Mouse (Mus musculus): Measurements from ENCODE around the gene Prelid1. TPM values are rescaled to one million over a fixed set of nuclear protein-coding genes. Genes with fewer than 3 reads are reported as not detected.

Gene Prelid1
- polyA plus RNA-seq (2014; fragmentation: Illumina TruSeq; extraction: RNeasy Lipid Tissue Mini Kit (QIAGEN cat#74804); ENCODE audit: low read depth, low replicate concordance) = 161 TPM

GRCm38 (mm10) chr13:55319931-55320533 is at the start of gene Prelid1:
TSS of gene Prelid1 (plus strand) at chr13:55320500.

GRCm38 (mm10) chr13:55321434-55322129 is 1.3 kb downstream of the Prelid1 start, which contains the start of gene Rab24:
TSS of gene Rab24 (minus strand) at chr13:55321946.

GRCm38 (mm10) chr13:55329683-55330566 is 9.6 kb downstream of the Prelid1 start, which contains the start of gene Mxd3:
TSS of gene Mxd3 (minus strand) at chr13:55329823.

GRCm38 (mm10) chr13:55362453-55363060 is 42.3 kb downstream of the Prelid1 start, which contains the start of gene Lman2:
TSS of gene Lman2 (minus strand) at chr13:55362783.

GRCm38 (mm10) chr13:55369531-55370114 is 49.3 kb downstream of the Prelid1 start, which contains the start of gene Rgs14:
TSS of gene Rgs14 (plus strand) at chr13:55369732.

Other genes starting within 250 kb of the Prelid1 start
- 38.4 TPM for gene Uimc1, start 220.2 kb upstream of the Prelid1 start, polyA plus RNA-seq (2014; fragmentation: Illumina TruSeq; extraction: RNeasy Lipid Tissue Mini Kit (QIAGEN cat#74804); ENCODE audit: low read depth, low replicate concordance)
- gene Zfp346, start 215.2 kb upstream of the Prelid1 start, polyA plus RNA-seq (2014; fragmentation: Illumina TruSeq; extraction: RNeasy Lipid Tissue Mini Kit (QIAGEN cat#74804); ENCODE audit: low read depth, low replicate concordance) = 20.3 TPM
- not detected for gene Gm17617, start 187.0 kb upstream of the Prelid1 start, polyA plus RNA-seq (2014; fragmentation: Illumina TruSeq; extraction: RNeasy Lipid Tissue Mini Kit (QIAGEN cat#74804); ENCODE audit: low read depth, low replicate concordance)
- 4.6 TPM for gene Fgfr4, start 167.9 kb upstream of the Prelid1 start, polyA plus RNA-seq (2014; fragmentation: Illumina TruSeq; extraction: RNeasy Lipid Tissue Mini Kit (QIAGEN cat#74804); ENCODE audit: low read depth, low replicate concordance)
- 36.5 TPM for gene Nsd1, start 110.7 kb upstream of the Prelid1 start, polyA plus RNA-seq (2014; fragmentation: Illumina TruSeq; extraction: RNeasy Lipid Tissue Mini Kit (QIAGEN cat#74804); ENCODE audit: low read depth, low replicate concordance)
- 67.2 TPM for gene Rab24, start 1.4 kb downstream of the Prelid1 start, polyA plus RNA-seq (2014; fragmentation: Illumina TruSeq; extraction: RNeasy Lipid Tissue Mini Kit (QIAGEN cat#74804); ENCODE audit: low read depth, low replicate concordance)
- 1.2 TPM for gene Mxd3, start 9.3 kb downstream of the Prelid1 start, polyA plus RNA-seq (2014; fragmentation: Illumina TruSeq; extraction: RNeasy Lipid Tissue Mini Kit (QIAGEN cat#74804); ENCODE audit: low read depth, low replicate concordance)
- 250 TPM for gene Lman2, start 42.3 kb downstream of the Prelid1 start, polyA plus RNA-seq (2014; fragmentation: Illumina TruSeq; extraction: RNeasy Lipid Tissue Mini Kit (QIAGEN cat#74804); ENCODE audit: low read depth, low replicate concordance)
- gene Rgs14, start 49.2 kb downstream of the Prelid1 start, polyA plus RNA-seq (2014; fragmentation: Illumina TruSeq; extraction: RNeasy Lipid Tissue Mini Kit (QIAGEN cat#74804); ENCODE audit: low read depth, low replicate concordance) = 2.2 TPM
- 0.87 TPM for gene Slc34a1, start 77.7 kb downstream of the Prelid1 start, polyA plus RNA-seq (2014; fragmentation: Illumina TruSeq; extraction: RNeasy Lipid Tissue Mini Kit (QIAGEN cat#74804); ENCODE audit: low read depth, low replicate concordance)
- 3.0 TPM for gene Pfn3, start 94.7 kb downstream of the Prelid1 start, polyA plus RNA-seq (2014; fragmentation: Illumina TruSeq; extraction: RNeasy Lipid Tissue Mini Kit (QIAGEN cat#74804); ENCODE audit: low read depth, low replicate concordance)
- gene F12, start 106.3 kb downstream of the Prelid1 start, polyA plus RNA-seq (2014; fragmentation: Illumina TruSeq; extraction: RNeasy Lipid Tissue Mini Kit (QIAGEN cat#74804); ENCODE audit: low read depth, low replicate concordance) = not detected
- 30.4 TPM for gene Grk6, start 124.6 kb downstream of the Prelid1 start, polyA plus RNA-seq (2014; fragmentation: Illumina TruSeq; extraction: RNeasy Lipid Tissue Mini Kit (QIAGEN cat#74804); ENCODE audit: low read depth, low replicate concordance)
- gene Prr7, start 143.8 kb downstream of the Prelid1 start, polyA plus RNA-seq (2014; fragmentation: Illumina TruSeq; extraction: RNeasy Lipid Tissue Mini Kit (QIAGEN cat#74804); ENCODE audit: low read depth, low replicate concordance) = 1.1 TPM
- 17.8 TPM for gene Dbn1, start 167.6 kb downstream of the Prelid1 start, polyA plus RNA-seq (2014; fragmentation: Illumina TruSeq; extraction: RNeasy Lipid Tissue Mini Kit (QIAGEN cat#74804); ENCODE audit: low read depth, low replicate concordance)
- gene Pdlim7, start 193.2 kb downstream of the Prelid1 start, polyA plus RNA-seq (2014; fragmentation: Illumina TruSeq; extraction: RNeasy Lipid Tissue Mini Kit (QIAGEN cat#74804); ENCODE audit: low read depth, low replicate concordance) = 31.4 TPM
- 3.3 TPM for gene Dok3, start 208.8 kb downstream of the Prelid1 start, polyA plus RNA-seq (2014; fragmentation: Illumina TruSeq; extraction: RNeasy Lipid Tissue Mini Kit (QIAGEN cat#74804); ENCODE audit: low read depth, low replicate concordance)
- 26.7 TPM for gene Ddx41, start 216.2 kb downstream of the Prelid1 start, polyA plus RNA-seq (2014; fragmentation: Illumina TruSeq; extraction: RNeasy Lipid Tissue Mini Kit (QIAGEN cat#74804); ENCODE audit: low read depth, low replicate concordance)